8 mouse cellular contexts compared by ENCODE assay signal in genomic region chr4:86957576-86958411, GRCm38 (mm10).
DNase-seq lines count a peak whose midpoint lies in the region; ATAC-seq lines count a peak whose summit lies in the region.

No protein-coding gene starts in this region.

- no peaks in the 10 kb centered on the region for H3K36me3 ChIP-seq in forebrain, embryonic 12.5 days (replicated peaks)

- peak; percentile 69; the same call in 1 of the 2 replicates for ATAC-seq in forebrain, embryonic 12.5 days (ENCODE audit: low FRiP score)
- peak; percentile 74 for ATAC-seq in megakaryocyte progenitor cell, adult 5-6 weeks (replicated peaks; ENCODE audit: poor library complexity)

- H3K4me2 ChIP-seq in forebrain, embryonic 12.5 days: no peak overlapping the region

- H3K27ac ChIP-seq in forebrain, embryonic 12.5 days: no peak overlapping the region

- intact Hi-C loops in heart, postnatal 25 days (cut with DNase I): loop anchor here (5.0 kb wide), 1 partner anchor 405 kb away; no protein-coding TSS in a partner anchor

- DNase-seq in heart, adult 11 months: peak; percentile 88
- DNase-seq in heart, postnatal 25 days (ENCODE audit: low spot score): no peak
- DNase-seq in c-Kit-positive CD71-positive TER-119-positive erythroid progenitor cells, embryonic 14.5 days (ENCODE audit: low spot score): peak; percentile 17
- peak; percentile 76 for DNase-seq in heart, postnatal 4 days
- peak; percentile 80 to 82 for DNase-seq in layer of hippocampus, postnatal 14 days (ENCODE audit: low spot score in 2 of 2)
- DNase-seq in skeletal muscle tissue, adult 2 months (ENCODE audit: low read depth, low spot score): peak; percentile 3

- no peaks in the 10 kb centered on the region for H3K9me3 ChIP-seq in forebrain, embryonic 12.5 days

- 41% methylated on average over 14 of the region's 14 CpGs for WGBS in forebrain, embryonic 12.5 days

- H3K27me3 ChIP-seq in forebrain, embryonic 12.5 days: no peaks in the 10 kb centered on the region

- H3K4me1 ChIP-seq in forebrain, embryonic 12.5 days: peaks cover 2% of the 10 kb centered on the region; the same call in 1 of the 2 replicates

- no peak overlapping the region for H3K4me3 ChIP-seq in forebrain, embryonic 12.5 days (replicated peaks)

- no peak overlapping the region for H3K9ac ChIP-seq in forebrain, embryonic 12.5 days
